Mouse (Mus musculus): ENCODE data around the gene Ifnz. TPM values are rescaled to one million over a fixed set of nuclear protein-coding genes. Genes with fewer than 3 reads are reported as not detected.
A peak's percentile ranks its signal among the peaks of the same experiment; 100 is the strongest.

The Ifnz gene
- total and polyA plus RNA-seq, 3 experiments = not detected

GRCm38 (mm10) chr4:88744207-88744606, 37.7 kb upstream of the Ifnz start:
- no peak overlapping the region for H3K27ac ChIP-seq (ENCODE audit: insufficient read depth, low read depth)
- TF ChIP-seq MEF2A (IDR thresholded peaks at IDR 0.05; ENCODE audit: borderline replicate concordance, low read depth, low read length) (no peak), HCFC1 (IDR thresholded peaks at IDR 0.05; ENCODE audit: low read depth, low read length) (no peak), ELF1 (IDR thresholded peaks at IDR 0.05; ENCODE audit: low read depth, low read length) (no peak), TCF12 (IDR thresholded peaks at IDR 0.05; ENCODE audit: low read depth, low read length) (no peak), POLR2A (IDR thresholded peaks at IDR 0.05; ENCODE audit: low read depth, low read length) (no peak), ZKSCAN1 (IDR thresholded peaks at IDR 0.05; ENCODE audit: borderline replicate concordance, low read depth, low read length) (no peak), MAFK (IDR thresholded peaks at IDR 0.05; ENCODE audit: insufficient replicate concordance, low read length) (no peak), CHD2 (IDR thresholded peaks at IDR 0.05; ENCODE audit: low read length) (no peak), EP300 (IDR thresholded peaks at IDR 0.05; ENCODE audit: low read length) (no peak), JUN (IDR thresholded peaks at IDR 0.05; ENCODE audit: insufficient read depth, low read depth, low read length) (no peak), RAD21 (IDR thresholded peaks at IDR 0.05; ENCODE audit: low read depth, low read length) (peak; percentile 72), TBP (conservative IDR thresholded peaks at IDR 0.05; ENCODE audit: low read depth, low read length) (no peak), MAX (IDR thresholded peaks at IDR 0.05; ENCODE audit: low read length) (no peak), ZNF384 (IDR thresholded peaks at IDR 0.05; ENCODE audit: low read depth, low read length) (no peak), MAZ (IDR thresholded peaks at IDR 0.05; ENCODE audit: low read depth, low read length) (no peak), POLR2AphosphoS2 (IDR thresholded peaks at IDR 0.05; ENCODE audit: low read depth, low read length) (no peak), CTCF (conservative IDR thresholded peaks at IDR 0.05 in 1 of 2, IDR thresholded peaks at IDR 0.05 in 1 of 2; ENCODE audit: low read depth in 2 of 2, low read length in 2 of 2) (peak in 1 of 2 experiments; percentile 74; a peak in 2 of 4 replicates), UBTF (IDR thresholded peaks at IDR 0.05; ENCODE audit: low read depth, low read length) (no peak), KAT2A (IDR thresholded peaks at IDR 0.05; ENCODE audit: insufficient replicate concordance, low read length) (no peak), PAX5 (IDR thresholded peaks at IDR 0.05; ENCODE audit: low read length) (no peak), IRF4 (IDR thresholded peaks at IDR 0.05; ENCODE audit: low read depth, low read length) (no peak), SMC3 (IDR thresholded peaks at IDR 0.05; ENCODE audit: low read depth, low read length) (peak; percentile 53), USF2 (conservative IDR thresholded peaks at IDR 0.05; ENCODE audit: low read depth, low read length) (no peak), ETS1 (conservative IDR thresholded peaks at IDR 0.05; ENCODE audit: low read depth, low read length) (no peak), ZC3H11A (IDR thresholded peaks at IDR 0.05; ENCODE audit: low read depth, low read length) (no peak), NELFE (IDR thresholded peaks at IDR 0.05; ENCODE audit: low read depth, low read length) (no peak), NRF1 (IDR thresholded peaks at IDR 0.05; ENCODE audit: low read depth, low read length) (no peak)
- peaks cover 67% of the 10 kb centered on the region for H3K27me3 ChIP-seq (replicated peaks)
- no peak for DNase-seq (ENCODE audit: extremely low read depth)
- no peak overlapping the region for H3K4me3 ChIP-seq (replicated peaks in 1 of 3; ENCODE audit: low read depth in 2 of 3, low read length in 2 of 3, poor library complexity in 1 of 3)
- no peak overlapping the region for H3K9ac ChIP-seq (ENCODE audit: insufficient read depth, low read depth)
- dilution Hi-C loops (cut with MboI; ENCODE audit: extremely low pct_ligation_motif_present, extremely low pct_unique_long_range_greater_than_20kb, low sequenced_read_pairs) (no loop called here), in situ Hi-C loops (cut with MboI; ENCODE audit: low pct_ligation_motif_present, low pct_unique_long_range_greater_than_20kb, low sequenced_read_pairs) (no loop called here)
- H3K79me2 ChIP-seq (replicated peaks; ENCODE audit: control insufficient read depth, extremely low read depth, insufficient read depth, poor library complexity, severe bottlenecking) = no peaks in the 10 kb centered on the region
- H3K4me1 ChIP-seq (ENCODE audit: control insufficient read depth in 1 of 2, insufficient read depth in 2 of 2) = peaks cover 7% of the 10 kb centered on the region in 2 experiments
- H3K4me2 ChIP-seq (ENCODE audit: insufficient read depth, low read depth, poor library complexity, severe bottlenecking) = no peak overlapping the region
- no peaks in the 10 kb centered on the region for H3K9me3 ChIP-seq (replicated peaks; ENCODE audit: low read length)
- no peaks in the 10 kb centered on the region for H3K36me3 ChIP-seq (replicated peaks in 1 of 2; ENCODE audit: control insufficient read depth in 1 of 2, insufficient read depth in 1 of 2, low read length in 1 of 2)

Data from CH12.LX (cell line).